Mouse (Mus musculus) E14TG2a.4 (cell line): ENCODE results near the gene Tmprss13.

Experiments used
- CTCF ChIP-seq: conservative IDR thresholded peaks from 2 replicates; pipeline ENCODE4 v1.5.1; 2014; ENCODE audit warnings: low read length
- NANOG ChIP-seq: IDR thresholded peaks from 2 replicates; pipeline ENCODE4 v1.6.1; 2014; ENCODE audit warnings: borderline replicate concordance, low read length, mixed read lengths
- POU5F1 ChIP-seq: IDR thresholded peaks from 2 replicates; pipeline ENCODE4 v1.6.1; 2014; ENCODE audit warnings: low read length, borderline replicate concordance

DNA sequence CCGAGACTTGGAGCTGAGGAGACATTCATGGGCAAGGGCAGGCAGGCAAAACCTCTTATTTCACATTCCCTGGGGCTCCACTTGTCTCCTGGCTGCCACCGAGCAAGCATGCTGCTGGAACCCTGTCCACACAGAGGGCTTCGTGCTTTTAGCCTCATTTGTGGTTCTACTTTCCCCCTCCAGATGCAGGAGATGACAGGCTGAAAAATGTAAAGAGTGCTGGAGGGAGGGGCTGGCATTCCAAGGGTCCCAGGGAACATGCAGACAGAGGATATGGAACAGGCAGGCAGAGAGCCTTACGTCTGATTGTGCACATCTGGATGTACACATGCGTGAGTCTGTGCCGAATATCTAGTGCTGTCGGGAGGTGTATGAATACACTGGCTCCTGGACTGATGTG lies 39.5 kb downstream of the Tmprss13 start:
- TF ChIP-seq CTCF (no peak), NANOG (no peak), POU5F1 (no peak)
